Mouse (Mus musculus): ENCODE measurements at regions not wholly inside any gene's neighbourhood (a gene's known extent, or its start where the extent isn't known, plus 50 kb on each side); places are given as distances from the start of the nearest gene placed in this dataset.

DNA sequence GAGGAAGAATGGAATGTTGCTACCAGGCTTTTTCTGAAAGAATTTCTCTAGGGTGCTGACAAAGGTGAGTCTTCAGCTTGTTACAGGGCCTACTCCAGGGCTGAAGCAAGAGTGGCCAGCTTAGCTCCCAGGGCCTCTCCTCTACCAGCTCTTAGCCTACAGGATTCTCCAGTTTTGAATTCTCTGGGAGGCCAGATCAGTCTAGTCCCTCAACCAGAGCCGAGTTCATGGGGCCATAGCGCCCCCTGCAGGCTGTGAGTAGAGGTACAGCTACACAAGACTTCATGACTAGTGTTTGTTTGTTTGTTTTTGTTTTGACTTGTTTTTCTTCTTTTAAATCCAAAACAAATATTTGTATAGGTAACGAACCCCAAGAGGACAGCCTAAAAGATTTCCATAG, 211.8 kb upstream of the Eef2kmt start:
- DNase-seq (ENCODE audit: low spot score in 2 of 2) = no peak

DNA sequence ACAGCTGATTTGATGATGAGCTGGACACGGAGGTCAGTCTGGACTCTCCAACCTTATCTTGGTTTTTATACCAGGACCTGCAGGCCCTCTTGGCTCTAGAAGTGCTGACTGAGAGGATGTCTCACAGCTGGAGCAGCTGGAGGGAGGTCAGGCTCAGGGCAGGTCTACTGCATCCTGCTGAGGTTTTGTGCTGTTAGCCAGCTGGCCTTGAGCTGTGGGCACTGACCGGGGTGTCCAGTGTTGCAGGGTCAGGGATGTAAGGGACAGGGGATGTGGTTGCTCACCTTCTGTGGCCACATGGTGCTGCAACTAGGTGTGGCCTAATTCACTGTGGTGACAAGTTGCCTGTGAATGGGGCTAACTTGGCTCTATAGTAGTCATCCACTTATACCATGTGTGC, 211.0 kb upstream of the Eef2kmt start:
- DNase-seq (ENCODE audit: low spot score in 2 of 2) = no peak

DNA sequence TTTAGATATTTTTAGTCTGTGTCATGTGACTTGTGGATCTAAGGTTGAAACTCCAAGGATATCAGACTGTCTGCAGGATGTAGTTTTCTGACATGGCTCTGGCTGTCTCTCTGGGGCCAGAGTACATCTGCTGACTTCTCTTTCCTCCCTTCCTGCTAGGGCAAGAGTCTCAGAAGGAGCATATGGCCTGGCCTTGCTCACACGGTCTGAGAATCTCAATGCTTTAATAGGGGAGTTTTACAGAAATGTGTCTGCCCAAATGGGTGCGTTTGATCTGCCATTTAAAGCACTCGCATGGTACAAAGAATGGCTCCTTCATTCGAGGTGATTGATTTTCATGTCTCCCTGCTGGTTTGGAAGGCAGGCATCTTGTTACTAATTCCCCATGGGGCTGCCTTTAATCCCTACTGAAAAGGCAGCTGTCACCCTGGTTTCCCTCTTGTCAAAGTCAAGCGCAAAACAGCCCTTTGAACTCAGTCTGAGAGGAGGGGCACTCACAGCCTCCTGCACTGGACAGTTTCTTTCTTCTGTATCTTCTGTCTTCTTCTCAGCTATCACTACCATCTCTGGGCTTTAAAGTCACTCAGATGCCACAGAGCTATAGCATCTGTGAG, 199.7 kb upstream of the Eef2kmt start:
- no peak for DNase-seq (ENCODE audit: low spot score in 2 of 2)

DNA sequence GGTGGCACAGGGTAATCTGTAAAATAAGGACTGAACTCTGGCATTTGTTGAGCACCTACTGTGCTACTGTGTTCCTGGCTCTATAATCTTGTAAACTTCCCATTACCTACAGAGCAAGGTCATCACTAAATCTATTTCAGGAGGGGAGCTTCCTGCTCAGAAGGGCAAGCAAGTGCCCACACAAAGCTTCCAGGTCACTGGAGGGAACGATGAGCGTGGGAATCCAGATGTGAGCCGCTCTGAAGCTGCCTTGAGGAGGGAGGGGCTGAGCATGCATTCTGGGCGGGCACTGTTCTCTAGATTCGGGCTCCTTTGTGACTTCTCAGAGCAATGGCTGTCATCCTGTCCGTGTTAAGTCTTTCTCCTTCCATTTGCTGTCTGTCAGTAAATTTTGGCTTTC, 198.5 kb upstream of the Eef2kmt start:
- DNase-seq (ENCODE audit: low spot score in 2 of 2) = no peak

DNA sequence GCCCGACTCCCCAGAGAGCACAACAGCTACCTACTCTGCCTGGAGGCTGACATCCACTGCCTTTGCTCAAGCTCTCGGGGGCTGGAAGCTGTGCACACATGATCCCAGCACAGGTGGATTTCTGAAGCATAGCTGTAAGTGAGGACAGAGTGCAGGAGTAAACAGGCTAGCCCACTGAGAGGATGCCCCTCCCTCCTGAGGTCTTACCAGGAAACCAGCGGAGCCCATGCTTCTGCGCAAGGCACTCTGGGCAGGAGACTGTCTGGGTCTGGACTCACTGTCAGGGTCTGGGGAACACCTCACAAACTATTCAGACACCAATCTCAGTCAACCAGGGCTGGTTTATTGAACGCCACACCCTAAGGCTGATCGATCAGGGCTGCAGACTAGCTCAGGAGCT, 197.2 kb upstream of the Eef2kmt start:
- no peak for DNase-seq (ENCODE audit: low spot score in 2 of 2)

DNA sequence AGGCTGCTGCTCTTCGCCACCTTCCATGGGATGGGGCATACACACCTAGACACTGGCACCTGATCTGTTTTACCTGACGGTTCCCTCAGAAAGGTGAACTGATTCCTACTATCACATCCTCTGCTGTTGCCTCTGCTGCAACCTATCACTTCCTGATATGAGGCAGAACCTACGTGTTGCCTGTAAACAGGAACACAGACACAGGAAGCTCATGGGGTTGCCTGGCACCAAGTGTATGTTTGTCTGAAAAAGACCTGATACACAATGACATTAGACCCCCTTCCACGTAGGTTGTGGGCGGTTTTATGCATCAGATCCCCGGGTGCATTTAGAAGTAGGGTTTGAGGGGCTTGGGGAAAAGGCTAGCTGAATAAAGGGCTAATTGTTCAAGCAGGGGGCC, 190.0 kb upstream of the Eef2kmt start:
- no peak for DNase-seq (ENCODE audit: low spot score in 2 of 2)

DNA sequence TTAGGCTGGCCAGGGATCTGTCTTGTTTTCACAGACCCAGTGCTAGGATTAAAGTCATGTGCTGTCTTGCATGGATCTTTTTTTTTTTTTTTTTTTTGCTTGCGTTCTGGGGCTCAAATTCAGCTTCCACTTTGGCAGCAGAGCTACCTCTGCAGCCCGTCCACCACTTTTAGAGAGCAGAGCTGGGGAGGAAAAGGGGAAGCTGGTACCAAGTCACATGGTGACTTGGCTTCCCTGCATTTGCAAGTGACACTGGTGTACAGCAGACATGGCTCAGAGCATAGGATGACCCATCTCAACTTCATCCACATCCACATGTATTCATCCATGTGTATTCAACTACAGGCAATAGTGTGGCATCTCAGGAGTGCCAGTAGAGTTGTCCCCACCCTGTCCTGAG, 189.0 kb upstream of the Eef2kmt start:
- DNase-seq (ENCODE audit: low spot score in 2 of 2) = no peak

DNA sequence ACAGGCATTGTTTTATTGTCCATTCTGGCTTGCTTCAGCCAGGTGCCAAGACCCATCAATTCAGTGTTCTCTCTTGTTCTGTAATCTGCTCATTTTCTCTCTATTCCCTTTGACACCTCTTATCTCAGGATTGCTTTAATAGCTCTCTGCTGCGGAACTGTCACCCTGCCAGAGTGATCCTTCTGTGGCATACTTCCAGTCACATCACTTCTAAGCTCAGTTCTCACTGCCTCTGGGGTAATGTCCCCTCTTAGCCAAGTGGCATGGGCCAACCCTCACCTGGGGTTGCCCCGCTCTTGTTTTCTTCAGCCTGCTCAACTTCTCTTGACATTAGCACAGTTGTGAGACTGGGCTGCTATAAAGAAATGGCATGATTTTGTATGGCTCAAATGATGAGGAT, 183.9 kb upstream of the Eef2kmt start:
- no peak for DNase-seq (ENCODE audit: low spot score in 2 of 2)

DNA sequence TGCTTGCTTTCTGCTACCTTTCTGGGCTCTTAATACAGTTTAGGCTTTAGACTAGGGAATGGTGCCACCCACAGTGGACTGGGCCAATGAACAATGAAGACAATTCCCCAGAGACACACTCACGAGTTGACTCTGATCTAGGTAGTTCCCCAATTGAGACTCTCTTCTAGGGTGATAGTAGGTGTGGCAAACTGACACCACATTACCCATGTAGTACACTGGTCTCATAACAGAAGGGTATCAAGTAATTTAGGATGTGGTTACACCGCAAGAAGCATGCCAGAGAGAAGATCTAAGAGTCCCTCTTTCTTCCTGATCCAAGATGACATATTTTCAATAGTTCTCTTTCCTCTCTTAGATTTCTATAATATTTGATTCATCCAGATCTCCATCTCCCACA, 182.6 kb upstream of the Eef2kmt start:
- no peak for DNase-seq (ENCODE audit: low spot score in 2 of 2)

DNA sequence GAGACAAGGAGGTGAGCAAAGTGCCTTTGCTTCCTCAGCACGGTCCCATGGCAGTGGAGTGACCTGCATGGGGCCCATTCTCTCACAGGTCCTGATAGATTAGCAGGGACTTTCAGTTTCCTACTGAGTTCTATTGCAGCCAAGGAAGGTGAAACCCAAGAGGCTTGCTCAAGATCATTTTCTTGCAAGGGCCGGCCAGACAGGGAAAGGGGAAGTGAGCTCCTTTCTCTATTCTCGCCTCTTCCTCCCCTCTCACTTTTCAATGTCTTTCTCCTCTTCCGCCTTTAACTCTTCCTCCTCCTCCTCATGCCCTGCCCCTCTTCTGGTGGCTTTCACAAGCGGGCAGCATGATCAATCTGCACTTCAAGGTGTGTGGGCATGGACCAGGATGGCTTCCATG, 175.9 kb upstream of the Eef2kmt start:
- DNase-seq (ENCODE audit: low spot score in 2 of 2) = no peak

DNA sequence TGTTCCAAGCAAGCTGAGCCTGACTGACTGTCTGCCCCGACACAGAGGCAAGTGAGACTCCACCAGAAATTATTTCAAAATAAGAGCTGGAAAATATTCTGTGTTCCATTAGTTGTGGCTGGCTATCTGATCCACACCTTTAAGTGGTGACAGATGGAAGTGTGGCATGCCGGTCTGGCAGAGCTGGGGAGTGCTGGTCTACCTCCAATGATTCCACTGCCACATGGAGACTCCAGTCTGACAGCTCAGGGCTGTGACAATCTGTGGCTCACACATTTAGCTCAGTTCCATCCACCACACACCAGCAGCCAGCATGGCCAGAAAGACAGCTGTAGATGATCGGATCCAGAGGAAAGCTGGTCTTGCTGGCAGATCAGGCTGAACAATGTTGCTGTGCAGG, 175.3 kb upstream of the Eef2kmt start:
- no peak for DNase-seq (ENCODE audit: low spot score in 2 of 2)

DNA sequence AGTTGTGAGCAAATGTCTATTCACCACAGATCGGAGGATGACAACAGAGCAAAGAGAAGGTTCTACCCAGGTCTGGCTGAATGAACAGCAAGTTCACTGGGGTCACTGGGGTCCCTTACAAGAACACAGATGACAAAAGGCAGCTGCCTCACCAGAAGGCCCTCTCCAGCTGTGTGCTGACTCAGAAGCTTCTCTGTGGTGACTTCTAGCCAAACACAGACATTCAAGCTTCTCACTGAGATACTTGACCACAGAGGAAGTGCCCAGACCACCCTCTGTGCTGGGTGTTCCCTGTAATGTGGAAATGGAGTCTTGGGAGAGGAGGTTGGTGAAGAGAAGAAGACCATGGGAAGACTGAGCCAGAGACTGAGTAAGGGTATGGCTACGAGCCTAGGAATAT, 173.7 kb upstream of the Eef2kmt start:
- no peak for DNase-seq (ENCODE audit: low spot score in 2 of 2)

DNA sequence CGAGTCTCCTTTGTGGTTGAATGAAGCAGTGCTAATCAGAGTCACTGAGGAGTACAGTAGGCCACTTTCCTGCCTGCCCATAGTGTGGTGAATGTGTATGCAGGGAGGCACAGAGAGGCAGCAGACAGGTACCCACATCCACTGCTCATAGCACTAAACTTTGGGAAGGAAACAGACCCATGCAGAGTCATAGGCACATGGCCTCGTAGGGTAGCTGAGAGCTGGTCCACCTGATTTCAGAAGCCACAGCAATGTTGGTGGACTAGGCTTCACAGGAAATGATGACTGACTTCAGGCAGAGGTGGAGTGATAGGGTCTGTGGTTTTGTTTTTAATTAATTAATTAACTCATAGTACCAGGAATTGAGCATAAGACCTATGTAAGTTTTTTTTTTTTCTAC, 170.1 kb upstream of the Eef2kmt start:
- DNase-seq (ENCODE audit: low spot score in 2 of 2) = no peak

DNA sequence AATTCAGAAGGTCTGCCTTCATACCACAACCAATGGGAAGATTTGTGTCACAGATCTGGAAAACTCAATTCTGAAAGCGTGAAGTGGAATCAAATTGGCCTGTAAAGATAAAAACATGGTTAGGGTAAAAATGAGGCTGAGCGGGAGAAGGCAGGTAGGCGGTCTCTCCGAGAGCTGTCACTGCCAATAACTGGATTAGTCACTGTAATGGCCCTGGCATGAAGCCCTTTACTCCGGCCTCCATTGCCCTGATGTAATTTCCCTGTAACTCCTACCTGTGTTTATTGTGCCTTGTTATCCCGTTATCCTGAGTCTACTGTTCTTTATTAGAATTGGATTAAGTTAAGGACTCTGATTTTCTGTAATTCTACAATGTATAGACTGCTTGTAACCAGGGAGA, 166.3 kb upstream of the Eef2kmt start:
- DNase-seq (ENCODE audit: low spot score in 2 of 2) = no peak

DNA sequence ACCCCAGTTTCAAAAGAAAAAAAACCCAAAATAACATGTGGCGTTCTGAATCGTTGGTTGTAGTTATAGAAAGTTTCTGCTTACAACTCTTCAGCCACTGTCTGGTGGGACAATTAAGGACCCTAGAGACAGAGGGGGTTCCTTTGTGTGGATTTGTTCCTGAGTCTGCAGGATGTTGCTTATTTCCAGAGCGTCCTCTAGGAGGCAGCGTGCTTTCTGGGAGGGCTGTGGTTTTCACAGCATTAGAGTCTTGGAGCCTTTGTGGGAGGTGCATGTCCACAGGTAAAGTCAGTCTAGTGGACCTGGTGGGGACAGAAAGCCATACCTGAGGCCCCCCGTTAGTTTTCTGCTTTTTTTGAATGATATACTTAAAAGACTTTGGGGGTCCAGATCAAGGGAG, 165.8 kb upstream of the Eef2kmt start:
- no peak for DNase-seq (ENCODE audit: low spot score in 2 of 2)

DNA sequence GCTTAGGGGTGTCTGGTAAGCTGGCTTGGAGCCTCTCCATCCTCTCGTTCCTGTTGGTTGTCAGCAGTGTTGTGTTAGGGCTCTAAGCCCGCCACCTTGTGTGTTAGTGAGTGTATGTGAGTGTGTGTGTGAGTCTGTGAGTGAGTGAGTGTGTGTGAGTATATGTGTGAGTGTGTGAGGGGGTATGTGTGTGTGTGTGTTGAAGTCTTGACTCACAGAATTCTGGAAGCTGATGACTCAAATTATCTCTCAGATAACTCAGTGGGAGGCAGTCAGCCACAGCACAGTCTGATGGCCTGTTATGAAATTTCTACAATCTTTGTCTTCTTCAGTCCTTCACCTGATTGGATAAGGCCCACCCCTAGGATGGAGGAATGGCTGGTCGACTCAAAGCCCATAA, 163.7 kb upstream of the Eef2kmt start:
- no peak for DNase-seq (ENCODE audit: low spot score in 2 of 2)

DNA sequence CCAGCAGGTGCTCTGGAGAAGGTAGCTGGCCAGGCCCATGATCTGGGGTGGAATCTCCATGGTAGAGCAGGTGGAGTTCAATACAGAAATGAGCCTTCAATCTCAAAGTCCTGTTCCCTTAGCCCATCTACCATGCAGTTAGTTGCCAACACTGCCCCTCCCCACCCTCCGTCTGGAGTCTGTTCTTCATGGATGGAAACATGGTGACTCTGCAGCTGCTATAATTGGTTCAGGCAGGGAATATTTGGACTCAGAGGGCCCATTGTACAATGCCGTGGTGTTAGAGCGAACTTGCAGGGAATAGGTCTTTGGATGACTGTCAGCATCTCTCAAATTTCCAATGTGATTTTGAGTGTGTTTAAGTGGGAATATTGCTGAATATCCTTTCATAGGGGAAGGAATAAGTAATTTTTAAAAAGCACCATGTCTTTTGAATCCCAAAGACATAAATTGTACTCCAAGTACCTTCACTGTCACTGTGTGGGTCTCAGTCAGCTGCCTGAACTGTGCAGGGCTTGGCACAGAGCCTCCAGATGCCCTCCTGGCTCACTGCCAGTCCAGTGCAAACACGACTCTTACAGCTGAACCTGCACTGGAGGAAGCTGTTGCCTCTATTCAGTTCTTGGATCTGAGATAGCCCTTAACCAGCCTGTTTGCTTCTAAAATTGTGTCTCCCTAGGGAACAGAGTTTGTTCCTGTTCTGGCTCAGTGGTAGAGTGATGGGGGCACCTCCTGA, 162.8 kb upstream of the Eef2kmt start:
- no peak for DNase-seq (ENCODE audit: low spot score in 2 of 2)

DNA sequence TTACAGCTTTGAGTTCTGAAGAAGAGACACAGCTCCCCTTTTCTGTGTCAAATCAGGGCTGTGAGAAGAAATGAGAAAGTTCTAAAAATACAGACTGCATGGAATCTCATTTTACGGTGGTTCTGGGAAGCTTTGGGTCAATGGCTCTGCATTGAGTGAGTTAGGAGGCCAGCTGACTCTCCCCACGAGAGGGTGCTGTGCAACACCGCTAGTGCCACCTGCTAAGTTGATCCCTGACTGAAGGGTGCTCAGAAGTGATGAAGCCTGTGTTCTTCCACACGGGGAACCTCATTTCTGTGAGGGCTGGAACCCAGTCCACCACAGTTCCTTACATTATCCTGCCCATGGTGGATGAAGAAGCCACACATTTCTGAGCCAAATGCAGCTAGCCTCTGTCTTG, 159.5 kb upstream of the Eef2kmt start:
- no peak for DNase-seq (ENCODE audit: low spot score in 2 of 2)

DNA sequence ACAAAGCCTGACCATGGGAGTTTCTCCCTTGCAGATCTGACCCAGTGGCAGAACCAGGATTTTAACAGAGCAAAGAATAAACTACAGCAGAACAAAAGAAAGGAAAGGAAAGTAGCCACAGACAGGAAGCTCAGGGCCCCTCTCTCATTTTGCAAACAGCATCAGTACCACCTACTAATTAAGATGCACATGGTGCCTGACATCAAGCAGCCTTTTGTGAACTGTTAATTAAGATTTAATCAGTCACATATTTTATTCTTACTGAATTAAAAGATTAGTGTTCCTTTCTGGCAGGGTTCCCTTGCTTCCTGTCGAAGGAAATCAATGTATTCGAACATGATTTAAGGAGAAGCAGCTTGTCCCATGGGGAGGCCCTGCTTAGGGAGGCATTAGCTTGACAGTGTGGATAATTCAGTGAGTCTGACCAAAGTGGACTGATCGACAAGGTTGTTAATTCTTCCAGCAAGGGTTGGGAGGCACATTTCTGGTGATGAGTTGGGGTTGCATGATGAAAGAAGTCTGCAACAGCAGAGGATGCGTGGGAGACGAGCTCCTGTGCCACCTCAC, 156.1 kb upstream of the Eef2kmt start:
- DNase-seq (ENCODE audit: low spot score in 2 of 2) = no peak

DNA sequence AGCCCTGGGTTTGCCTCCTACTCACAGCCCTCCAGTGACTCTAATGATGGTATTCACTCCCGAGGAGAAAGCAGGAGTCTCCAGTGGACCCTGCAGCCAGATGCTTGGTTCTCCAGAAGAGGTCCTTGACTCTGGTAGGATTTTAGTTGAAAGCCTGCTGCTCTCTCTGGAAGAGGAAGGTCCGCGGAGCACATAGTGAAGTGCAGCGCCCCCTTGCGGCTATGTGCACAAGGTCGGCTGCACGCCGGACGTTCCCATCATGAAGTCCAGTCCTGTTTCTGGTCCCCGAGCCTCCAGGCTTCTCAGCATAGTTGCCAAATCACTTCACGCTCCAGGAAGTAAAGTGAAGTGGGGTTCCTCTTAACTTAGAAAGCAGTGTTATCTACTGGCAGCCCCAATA, 150.9 kb upstream of the Eef2kmt start:
- peak; percentile 27 to 31 for DNase-seq (ENCODE audit: low spot score in 2 of 2)

DNA sequence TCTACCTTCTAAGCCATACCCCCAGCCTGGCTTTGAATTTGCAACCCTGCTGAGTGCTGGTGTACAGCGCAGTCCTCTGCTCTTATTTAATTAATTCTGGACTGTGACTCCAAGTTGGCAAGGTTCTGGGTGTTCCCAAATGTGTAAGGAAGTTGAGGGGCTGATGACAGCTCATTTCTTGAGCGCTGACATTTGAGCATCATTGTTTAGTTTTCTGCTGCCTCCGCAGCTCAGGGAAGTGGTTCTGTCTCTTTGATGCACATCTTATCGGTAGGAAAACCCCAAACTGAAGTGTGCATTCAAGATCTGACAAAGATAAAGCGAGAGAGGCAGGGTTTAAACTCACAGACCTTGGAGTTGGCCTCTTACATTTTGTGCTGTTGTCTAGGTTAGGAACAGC, 137.6 kb upstream of the Eef2kmt start:
- no peak for DNase-seq (ENCODE audit: low spot score in 2 of 2)

DNA sequence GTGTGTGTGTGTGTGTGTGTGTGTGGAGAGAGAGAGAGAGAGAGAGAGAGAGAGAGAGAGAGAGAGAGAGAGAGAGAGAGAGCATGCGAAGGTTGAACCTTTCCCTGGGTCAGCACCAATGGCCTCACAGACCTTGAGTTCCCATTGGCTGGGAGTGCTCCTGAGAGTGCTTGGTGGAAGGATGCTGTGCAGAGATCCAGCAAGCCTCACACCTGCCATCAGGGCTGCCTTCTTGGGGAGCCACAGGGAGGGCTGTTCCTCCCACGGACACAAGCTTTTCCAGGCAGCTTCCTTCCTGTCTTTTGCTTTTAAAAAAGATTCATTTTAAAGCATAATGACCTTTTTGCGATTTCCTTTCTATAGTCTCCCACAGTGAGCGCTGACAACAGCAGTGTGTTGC, 127.1 kb upstream of the Eef2kmt start:
- no peak for DNase-seq (ENCODE audit: low spot score in 2 of 2)

DNA sequence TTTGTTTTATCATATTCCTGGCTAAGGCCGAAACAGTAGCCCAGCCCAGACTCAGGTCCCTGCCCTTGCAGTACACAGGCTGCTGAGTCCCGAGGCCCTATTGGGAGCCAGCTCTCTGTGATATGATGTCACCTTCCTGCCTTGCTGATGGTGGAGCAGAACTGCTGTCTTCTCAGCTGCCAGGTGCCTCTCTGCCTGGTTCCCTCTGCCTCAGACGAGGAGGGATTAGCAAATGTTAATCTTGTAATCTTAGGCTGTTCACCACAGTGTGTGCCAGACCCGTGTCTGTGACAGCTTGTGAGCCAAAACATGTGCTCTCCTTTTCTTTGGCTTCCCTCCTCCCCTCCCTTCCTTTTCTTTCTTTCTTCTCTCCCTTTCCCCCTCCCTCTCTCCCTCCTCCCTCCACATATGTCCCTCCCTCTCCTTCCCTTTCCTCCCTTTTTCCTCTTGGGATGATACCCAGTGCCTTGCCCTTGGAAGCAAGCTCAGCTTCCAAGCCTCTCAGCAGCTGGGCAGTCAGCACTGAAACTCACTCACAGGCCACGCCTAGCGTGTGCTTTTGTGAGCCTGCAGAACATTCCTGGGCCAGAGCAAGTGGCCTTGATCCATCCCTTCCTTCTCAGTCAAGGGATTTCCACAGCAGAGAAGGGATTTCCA, 126.6 kb upstream of the Eef2kmt start:
- no peak for DNase-seq (ENCODE audit: low spot score in 2 of 2)

Data from gastrocnemius, adult 8-10 months (tissue).